Comparison of ENCODE assay signal across 8 mouse cellular contexts in the genomic region with DNA sequence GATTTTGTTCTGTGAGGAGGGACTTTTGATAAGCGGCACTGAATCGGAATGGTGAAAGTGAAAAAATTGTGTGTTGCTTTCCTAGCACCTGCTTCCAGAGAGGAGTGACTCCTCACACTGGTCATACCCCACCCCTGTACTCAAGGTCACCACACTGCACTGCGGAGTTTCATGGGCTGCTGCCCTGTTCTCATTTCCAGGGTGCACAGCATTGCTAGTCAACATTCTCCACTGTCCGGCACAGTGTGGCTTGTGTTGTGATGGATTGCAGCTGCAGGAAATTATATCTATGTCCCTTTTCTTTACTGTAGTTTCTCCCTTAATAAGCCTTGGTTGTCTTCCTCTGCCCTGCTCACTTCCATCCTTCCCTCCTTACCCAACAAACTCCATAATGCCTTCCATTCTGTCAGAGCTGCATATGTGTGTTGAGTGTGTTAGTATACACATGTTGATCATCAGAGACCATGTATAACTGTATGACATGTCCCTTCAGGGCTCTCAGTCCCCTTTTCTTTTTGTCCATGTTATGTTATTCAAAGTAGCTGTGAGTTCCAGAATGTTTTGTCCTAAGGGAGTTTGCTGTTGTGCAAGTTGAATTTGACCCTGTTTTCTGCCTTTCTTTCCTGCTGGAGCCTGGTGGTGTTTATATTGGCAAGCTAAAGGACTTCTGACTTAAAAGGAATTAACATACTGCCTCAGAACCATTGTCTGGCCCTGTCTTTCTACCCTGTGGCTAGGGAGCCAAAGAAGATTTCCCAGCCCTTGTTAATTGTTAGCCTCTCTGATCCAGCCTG. TPM values are rescaled to one million over a fixed set of nuclear protein-coding genes. Genes with fewer than 3 reads are reported as not detected.
DNase-seq lines count a peak whose midpoint lies in the region; ATAC-seq and TF ChIP-seq lines count a peak whose summit lies in the region.

No protein-coding gene starts in this region.

- H3K9me3 ChIP-seq in forebrain, embryonic 16.5 days (ENCODE audit: control insufficient read depth, low read length) = no peaks in the 10 kb centered on the region
- no peaks in the 10 kb centered on the region for H3K9me3 ChIP-seq in forebrain, embryonic 12.5 days
- no peaks in the 10 kb centered on the region for H3K9me3 ChIP-seq in intestine, embryonic 15.5 days

- TF ChIP-seq POLR2A in brain, embryonic 14.5 days (IDR thresholded peaks at IDR 0.05; ENCODE audit: borderline replicate concordance, extremely low read depth, insufficient read depth, insufficient read length, poor library complexity, severe bottlenecking) = no peak
- no peak for TF ChIP-seq POLR2A in cerebellum, adult 2 months (IDR thresholded peaks at IDR 0.05; ENCODE audit: borderline replicate concordance, insufficient read depth, low read length)

- H3K4me2 ChIP-seq in forebrain, embryonic 16.5 days (ENCODE audit: low read length) = no peak overlapping the region
- no peak overlapping the region for H3K4me2 ChIP-seq in forebrain, embryonic 12.5 days
- H3K4me2 ChIP-seq in intestine, embryonic 15.5 days (replicated peaks) = no peak overlapping the region

- no peak for TF ChIP-seq CTCF in brain, embryonic 14.5 days (IDR thresholded peaks at IDR 0.05; ENCODE audit: borderline replicate concordance, extremely low read depth, insufficient read depth, insufficient read length)
- TF ChIP-seq CTCF in cerebellum, adult 2 months (IDR thresholded peaks at IDR 0.05; ENCODE audit: borderline replicate concordance, insufficient read depth, low read depth, low read length) = no peak

- H3K4me3 ChIP-seq in forebrain, embryonic 16.5 days (replicated peaks; ENCODE audit: low read length) = no peak overlapping the region
- no peak overlapping the region for H3K4me3 ChIP-seq in forebrain, embryonic 12.5 days (replicated peaks)
- no peak overlapping the region for H3K4me3 ChIP-seq in intestine, embryonic 15.5 days (replicated peaks)
- no peak overlapping the region for H3K4me3 ChIP-seq in cerebellum, adult 2 months (replicated peaks; ENCODE audit: insufficient read depth, low read depth, low read length)

- 80% methylated on average over 4 of the region's 4 CpGs for WGBS in forebrain, embryonic 16.5 days
- WGBS in forebrain, embryonic 12.5 days = 87% methylated on average over 4 of the region's 4 CpGs
- WGBS in intestine, embryonic 15.5 days = 47% methylated on average over 4 of the region's 4 CpGs
- 67% methylated on average over 4 of the region's 4 CpGs for WGBS in cerebellum, adult 2 months

- H3K27me3 ChIP-seq in forebrain, embryonic 16.5 days (replicated peaks; ENCODE audit: control insufficient read depth, insufficient read depth, low read length) = no peaks in the 10 kb centered on the region
- no peaks in the 10 kb centered on the region for H3K27me3 ChIP-seq in forebrain, embryonic 12.5 days
- H3K27me3 ChIP-seq in intestine, embryonic 15.5 days (replicated peaks) = no peaks in the 10 kb centered on the region
- no peaks in the 10 kb centered on the region for H3K27me3 ChIP-seq in cerebellum, adult 2 months (ENCODE audit: control insufficient read depth, insufficient read depth, low read length)

- no peaks in the 10 kb centered on the region for H3K36me3 ChIP-seq in forebrain, embryonic 16.5 days (ENCODE audit: control insufficient read depth, insufficient read depth)
- H3K36me3 ChIP-seq in forebrain, embryonic 12.5 days (replicated peaks) = no peaks in the 10 kb centered on the region
- H3K36me3 ChIP-seq in intestine, embryonic 15.5 days = no peaks in the 10 kb centered on the region

- peak; percentile 56 for DNase-seq in brain, embryonic 14.5 days (ENCODE audit: low read depth)
- peak; percentile 66 for DNase-seq in lung, postnatal 25 days (ENCODE audit: low spot score)
- no peak for DNase-seq in right cerebral cortex, postnatal 14 days
- no peak for DNase-seq in cerebellum, adult 2 months

- no peak overlapping the region for H3K9ac ChIP-seq in forebrain, embryonic 16.5 days (replicated peaks; ENCODE audit: low read depth, low read length)
- H3K9ac ChIP-seq in forebrain, embryonic 12.5 days = no peak overlapping the region
- H3K9ac ChIP-seq in intestine, embryonic 15.5 days = no peak overlapping the region

- ATAC-seq in forebrain, embryonic 16.5 days = no peak
- ATAC-seq in forebrain, embryonic 12.5 days (ENCODE audit: low FRiP score) = no peak
- ATAC-seq in intestine, embryonic 15.5 days = 0 out of 2 replicates have a peak, but pooled peaks have one; percentile 67
- ATAC-seq in megakaryocyte progenitor cell, adult 5-6 weeks (replicated peaks; ENCODE audit: poor library complexity) = no peak

- peak overlapping the region; percentile 52 for H3K27ac ChIP-seq in forebrain, embryonic 16.5 days (ENCODE audit: low read length)
- H3K27ac ChIP-seq in forebrain, embryonic 12.5 days = no peak overlapping the region
- peak overlapping the region; percentile 38; the same call in 1 of the 2 replicates for H3K27ac ChIP-seq in intestine, embryonic 15.5 days
- no peak overlapping the region; the same call in 1 of the 2 replicates for H3K27ac ChIP-seq in cerebellum, adult 2 months (ENCODE audit: insufficient read depth, low read length)

- H3K4me1 ChIP-seq in forebrain, embryonic 16.5 days (replicated peaks; ENCODE audit: control insufficient read depth, insufficient read depth, low read length) = peaks cover 13% of the 10 kb centered on the region
- H3K4me1 ChIP-seq in forebrain, embryonic 12.5 days = peaks cover 27% of the 10 kb centered on the region
- H3K4me1 ChIP-seq in intestine, embryonic 15.5 days (replicated peaks) = peaks cover 27% of the 10 kb centered on the region
- H3K4me1 ChIP-seq in cerebellum, adult 2 months (ENCODE audit: control insufficient read depth, insufficient read depth, low read length) = peaks cover 28% of the 10 kb centered on the region

RNA-seq across cellular contexts. Expression of a gene that starts 53.5 kb away (rescaled TPM):
- polyA plus RNA-seq in forebrain, embryonic 16.5 days (2015; fragmentation: Nextera tagmentation; extraction: Ambion mirVana) = 14.3 and 14.4 TPM in 2 replicates
- 19.5 and 21.2 TPM in 2 replicates for polyA plus RNA-seq in forebrain, embryonic 12.5 days (2016; fragmentation: Nextera tagmentation; extraction: Ambion mirVana)
- 21.7 and 23.2 TPM in 2 replicates for polyA plus RNA-seq in brain, embryonic 14.5 days (2012; rRNA removed)
- polyA plus RNA-seq in intestine, embryonic 15.5 days (2015; fragmentation: Nextera tagmentation; extraction: Ambion mirVana) = 16.9 and 18.7 TPM in 2 replicates
- 12.8 and 14.5 TPM in 2 replicates for total RNA-seq in megakaryocyte progenitor cell, adult 5-6 weeks (2015)
- total RNA-seq in megakaryocyte progenitor cell, adult 5-6 weeks (2017) = 15.9 and 19.4 TPM in 2 replicates
- 46.3 and 54.8 TPM in 2 replicates for polyA plus RNA-seq in cerebellum, adult 2 months (2012; rRNA removed)

Comparison
In these comparisons a context has a peak if more than half of its experiments do, and no peak if none do; other contexts are left out.
1. H3K27ac ChIP-seq: peak in forebrain, embryonic 16.5 days (single experiment) and intestine, embryonic 15.5 days (single experiment); none in forebrain, embryonic 12.5 days (single experiment) and cerebellum, adult 2 months (single experiment).
2. DNase-seq: peak in brain, embryonic 14.5 days (single experiment) and lung, postnatal 25 days (single experiment); none in right cerebral cortex, postnatal 14 days (single experiment) and cerebellum, adult 2 months (0 of 2).